Mouse (Mus musculus) embryonic facial prominence, embryonic 13.5 days (tissue): ENCODE results near the gene Cldn3. TPM values are rescaled to one million over a fixed set of nuclear protein-coding genes. Genes with fewer than 3 reads are reported as not detected.
"Not testable (repeated sequence)": the region's sequence is repeated elsewhere in the genome, so short reads cannot be mapped to it uniquely, and the experiment has no call there.

Experiments
- ATAC-seq: fragments of 200-750 bp; cut with Nextera tagmentation; 2 replicates; pipeline ENCODE4 v1.8.0; 2017; ENCODE audit warnings: low read depth; ENCODE audit not compliant: insufficient number of reproducible peaks, insufficient read depth, low FRiP score, low TSS enrichment
- H3K27ac ChIP-seq: fragments of 300-500 bp; sonication (generic); 2 replicates; pipeline ENCODE4 v1.5.1; 2015; ENCODE audit warnings: moderate library complexity, mild to moderate bottlenecking, inconsistent platforms
- H3K27me3 ChIP-seq: fragments of 300-500 bp; sonication (generic); 2 replicates; pipeline ENCODE4 v1.6.1; 2015; ENCODE audit warnings: mild to moderate bottlenecking, inconsistent platforms
- H3K36me3 ChIP-seq: fragments of 300-500 bp; sonication (generic); 2 replicates; pipeline ENCODE4 v1.6.1; 2015; ENCODE audit warnings: mild to moderate bottlenecking, inconsistent platforms
- H3K4me1 ChIP-seq: fragments of 300-500 bp; sonication (generic); 2 replicates; pipeline ENCODE4 v1.6.1; 2015; ENCODE audit warnings: inconsistent platforms
- H3K4me2 ChIP-seq: fragments of 300-500 bp; sonication (generic); 2 replicates; pipeline ENCODE4 v1.6.1; 2015; ENCODE audit warnings: moderate library complexity, mild to moderate bottlenecking, inconsistent platforms
- H3K4me3 ChIP-seq: fragments of 300-500 bp; sonication (generic); 2 replicates; pipeline ENCODE4 v1.5.1; 2015; ENCODE audit warnings: mild to moderate bottlenecking, inconsistent platforms
- H3K9ac ChIP-seq: fragments of 300-500 bp; sonication (generic); 2 replicates; pipeline ENCODE4 v1.6.1; 2015; ENCODE audit warnings: mild to moderate bottlenecking, inconsistent platforms
- H3K9me3 ChIP-seq: fragments of 300-500 bp; sonication (generic); 2 replicates; pipeline ENCODE4 v1.6.1; 2016; ENCODE audit warnings: inconsistent platforms
- WGBS: fragments of 180-500 bp; shearing (Covaris S2); methylation state at CpG from one replicate; pipeline ENCODE4 v1.1.7; 2015; ENCODE audit warnings: mixed read lengths; 5-methylcytosine and 5-hydroxymethylcytosine counted together
- polyA plus RNA-seq: library from polyadenylated mRNA; unstranded; fragments of >200 nt; fragmentation: Nextera tagmentation; extraction: Ambion mirVana; gene quantifications from 2 replicates; pipeline ENCODE4 v1.2.1, GENCODE M21; 2015

Gene Cldn3
- 14.8 and 26.4 TPM in 2 replicates for polyA plus RNA-seq

DNA sequence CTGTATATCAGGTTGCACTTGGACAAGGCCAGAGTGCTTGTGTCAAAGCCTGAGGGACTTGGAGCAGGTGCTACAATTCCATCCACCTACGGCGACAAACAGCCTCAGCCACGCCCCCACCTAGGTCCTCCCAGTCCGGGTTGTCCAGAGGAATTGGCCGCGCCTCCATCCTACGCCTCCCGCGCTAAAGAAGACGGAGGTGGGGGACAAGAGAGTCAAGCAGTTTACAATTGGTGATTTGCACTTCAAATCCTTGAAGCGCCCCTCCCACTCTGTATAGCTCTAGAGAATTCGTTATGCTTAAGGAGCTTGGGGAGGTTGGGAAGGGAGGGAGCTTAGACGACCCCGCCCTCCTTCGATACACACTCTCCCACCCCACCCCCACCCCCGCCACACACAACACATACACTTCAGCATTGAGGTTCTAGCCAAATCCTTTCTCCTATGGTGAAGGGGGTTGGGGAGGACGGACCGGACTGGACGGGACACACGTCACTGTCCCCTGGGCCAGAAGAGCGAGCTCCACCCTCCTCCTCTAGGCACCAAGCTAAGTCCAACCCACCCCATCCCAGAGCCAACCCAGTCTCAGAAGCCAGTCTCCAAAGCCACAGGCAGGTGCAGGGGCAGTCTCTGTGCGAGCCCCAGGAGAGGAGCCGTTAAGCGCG is at the start of gene Cldn3:
Cldn3 (plus strand) TSS at position 582 of the 665 bp plus-strand sequence.
- Histone ChIP-seq H3K9ac (peak within 1 kb of the TSS; percentile 61), H3K27ac (peak within 1 kb of the TSS; percentile 68), H3K4me1 (peaks cover 27% of the 10 kb centered on the region), H3K4me3 (peak within 1 kb of the TSS; percentile 38), H3K9me3 (no peaks in the 10 kb centered on the region), H3K36me3 (no peaks in the 10 kb centered on the region), H3K27me3 (peaks cover 66% of the 10 kb centered on the region), H3K4me2 (peak within 1 kb of the TSS; percentile 57)
- under 1% methylated on average over 25 of the region's 25 CpGs for WGBS
- ATAC-seq, result peak; percentile 69

DNA sequence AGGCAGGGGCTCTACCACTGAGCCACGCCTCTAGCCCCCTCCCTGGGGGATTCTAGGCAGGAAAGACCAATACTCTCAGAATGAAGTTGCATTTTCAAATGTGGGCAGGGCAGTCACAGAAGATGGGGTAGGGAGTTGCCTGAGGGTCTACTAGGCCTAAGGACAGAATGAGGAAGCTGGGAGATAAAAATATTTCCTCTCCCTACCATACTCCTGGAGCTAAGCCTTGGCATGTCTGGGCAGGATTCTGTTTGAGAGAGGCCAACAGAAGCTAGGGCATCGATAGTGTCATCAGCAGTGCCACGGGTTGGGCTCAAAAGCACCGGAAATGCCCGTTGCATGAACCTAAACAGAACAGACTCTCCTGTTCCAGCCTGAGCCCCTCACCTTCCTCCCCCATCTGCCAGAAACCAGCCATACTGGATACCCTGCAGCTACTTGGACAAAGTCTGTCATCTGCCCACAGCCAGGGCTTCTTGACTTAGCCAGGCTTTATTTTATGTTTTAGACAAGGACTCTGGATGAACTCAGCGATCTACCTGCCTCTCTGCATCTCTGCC is 49.3 kb upstream of the Cldn3 start:
- ATAC-seq, result no peak
- H3K36me3 ChIP-seq, result peaks cover 27% of the 10 kb centered on the region
- H3K27ac ChIP-seq, result no peak overlapping the region
- peaks cover 8% of the 10 kb centered on the region; the same call in 1 of the 2 replicates for H3K4me1 ChIP-seq
- H3K27me3 ChIP-seq, result no peaks in the 10 kb centered on the region
- 79% methylated on average over 6 of the region's 6 CpGs for WGBS
- no peak overlapping the region for H3K9ac ChIP-seq
- H3K4me2 ChIP-seq, result no peak overlapping the region
- H3K4me3 ChIP-seq, result no peak overlapping the region
- no peaks in the 10 kb centered on the region for H3K9me3 ChIP-seq

- ATAC-seq, result no peak
- no peak overlapping the region for H3K27ac ChIP-seq
- no peak overlapping the region for H3K4me2 ChIP-seq
- H3K9ac ChIP-seq, result no peak overlapping the region
- H3K4me1 ChIP-seq, result peaks cover 4% of the 10 kb centered on the region; the same call in 1 of the 2 replicates
- H3K9me3 ChIP-seq, result no peaks in the 10 kb centered on the region
- H3K36me3 ChIP-seq, result peaks cover 20% of the 10 kb centered on the region
- peaks cover 5% of the 10 kb centered on the region for H3K27me3 ChIP-seq
- WGBS, result 60% methylated on average over 3 of the region's 3 CpGs
- H3K4me3 ChIP-seq, result no peak overlapping the region
Observed at GRCm38 (mm10) chr5:134939069-134939468, 46.9 kb upstream of the Cldn3 start.

GRCm38 (mm10) chr5:134939554-134939953 is 46.5 kb upstream of the Cldn3 start:
- WGBS, result 83% methylated on average over 2 of the region's 7 CpGs
- not testable (repeated sequence) for ATAC-seq

GRCm38 (mm10) chr5:134941472-134942209 is 44.4 kb upstream of the Cldn3 start:
- Histone ChIP-seq H3K4me1 (peaks cover 12% of the 10 kb centered on the region), H3K27ac (peak overlapping the region; percentile 5; the same call in 1 of the 2 replicates), H3K4me3 (no peak overlapping the region), H3K4me2 (no peak overlapping the region), H3K36me3 (no peaks in the 10 kb centered on the region), H3K9me3 (no peaks in the 10 kb centered on the region), H3K27me3 (peaks cover 31% of the 10 kb centered on the region), H3K9ac (no peak overlapping the region)
- ATAC-seq, result no peak
- WGBS, result 72% methylated on average over 14 of the region's 14 CpGs

More at GRCm38 (mm10) chr5:134939554-134939953, 46.5 kb upstream of the Cldn3 start:
- peaks cover 10% of the 10 kb centered on the region for H3K27me3 ChIP-seq
- peaks cover 16% of the 10 kb centered on the region; the same call in 1 of the 2 replicates for H3K36me3 ChIP-seq
- not testable (repeated sequence) for H3K4me3 ChIP-seq, H3K4me2 ChIP-seq, H3K9ac ChIP-seq, H3K9me3 ChIP-seq, H3K4me1 ChIP-seq, H3K27ac ChIP-seq

DNA sequence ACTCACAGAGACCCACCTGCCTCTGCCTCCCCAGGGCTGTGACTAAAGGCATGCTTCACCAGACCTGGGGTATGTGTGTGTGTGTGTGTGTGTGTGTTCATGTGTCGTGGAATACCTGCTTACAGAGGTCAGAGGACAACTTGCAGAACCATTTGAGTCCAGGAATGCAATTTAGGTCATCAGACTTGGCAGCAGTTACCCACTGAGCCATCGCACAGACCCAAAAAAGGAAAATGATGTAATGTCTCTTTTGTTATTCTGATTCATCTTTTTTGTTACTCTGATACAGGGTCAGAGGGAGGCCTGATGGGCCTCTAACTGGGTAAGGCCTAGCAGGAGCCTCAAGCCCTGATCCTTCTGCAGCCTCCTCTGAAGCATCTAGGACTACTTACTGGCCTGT is 43.3 kb upstream of the Cldn3 start:
- Histone ChIP-seq H3K36me3 (no peaks in the 10 kb centered on the region), H3K27ac (no peak overlapping the region), H3K4me1 (peaks cover 17% of the 10 kb centered on the region), H3K4me3 (no peak overlapping the region), H3K9ac (no peak overlapping the region), H3K27me3 (peaks cover 42% of the 10 kb centered on the region), H3K9me3 (no peaks in the 10 kb centered on the region), H3K4me2 (no peak overlapping the region)
- 84% methylated on average over 2 of the region's 2 CpGs for WGBS
- no peak for ATAC-seq

GRCm38 (mm10) chr5:134944179-134944578 is 41.8 kb upstream of the Cldn3 start:
- H3K4me2 ChIP-seq, result peak overlapping the region; percentile 46; the same call in 1 of the 2 replicates

DNA sequence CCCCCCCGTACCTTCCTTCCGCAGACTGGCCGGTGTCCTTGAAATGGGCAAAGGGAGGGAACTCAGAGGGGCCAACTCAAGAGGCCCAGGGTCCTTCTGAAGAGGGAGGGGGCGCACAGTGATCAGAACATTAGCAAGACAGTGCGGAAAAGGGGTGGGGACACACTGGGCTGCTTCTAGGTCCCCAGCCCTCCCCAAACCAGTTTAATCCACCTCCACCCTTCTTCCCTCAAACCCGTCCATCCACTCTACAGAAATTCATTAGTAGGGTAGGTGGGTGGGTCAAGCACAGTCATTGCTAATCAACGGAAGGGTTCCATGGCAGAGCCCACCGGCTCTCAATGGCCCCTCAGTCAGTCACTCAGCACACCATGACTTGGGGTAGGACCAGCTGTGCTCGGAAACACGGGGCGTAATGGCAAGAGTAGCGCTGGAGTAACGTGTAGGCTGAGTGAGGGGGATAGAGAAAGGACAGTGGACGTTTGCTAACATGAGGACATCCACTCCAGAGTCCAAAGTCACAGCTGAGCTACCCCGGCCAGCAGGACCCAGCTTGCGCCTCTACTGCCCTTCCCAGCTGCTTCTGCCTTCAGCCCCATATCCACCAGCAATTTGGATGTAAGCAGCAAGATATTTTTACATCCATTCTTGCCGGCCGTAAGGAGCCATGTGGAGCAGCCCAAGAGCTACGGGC is 40.6 kb upstream of the Cldn3 start:
- Histone ChIP-seq H3K4me1 (peaks cover 17% of the 10 kb centered on the region), H3K27me3 (peaks cover 48% of the 10 kb centered on the region), H3K36me3 (no peaks in the 10 kb centered on the region), H3K4me2 (peak overlapping the region; percentile 46), H3K9me3 (no peaks in the 10 kb centered on the region), H3K9ac (peak overlapping the region; percentile 65), H3K27ac (peak overlapping the region; percentile 81), H3K4me3 (peak overlapping the region; percentile 41)
- no peak for ATAC-seq
- 34% methylated on average over 19 of the region's 19 CpGs for WGBS

More at GRCm38 (mm10) chr5:134944179-134944578, 41.8 kb upstream of the Cldn3 start:
- Histone ChIP-seq H3K36me3 (no peaks in the 10 kb centered on the region), H3K9ac (no peak overlapping the region), H3K9me3 (no peaks in the 10 kb centered on the region), H3K27ac (no peak overlapping the region), H3K4me3 (no peak overlapping the region), H3K4me1 (peaks cover 17% of the 10 kb centered on the region), H3K27me3 (peaks cover 48% of the 10 kb centered on the region)
- 63% methylated on average over 5 of the region's 5 CpGs for WGBS
- ATAC-seq, result no peak

- peaks cover 48% of the 10 kb centered on the region for H3K27me3 ChIP-seq
- no peaks in the 10 kb centered on the region for H3K9me3 ChIP-seq
- no peaks in the 10 kb centered on the region for H3K36me3 ChIP-seq
- H3K27ac ChIP-seq, result peak overlapping the region; percentile 81
- H3K9ac ChIP-seq, result peak overlapping the region; percentile 65
- whole genome bisulfite sequencing, result 13% methylated on average over 43 of the region's 43 CpGs
- peak overlapping the region; percentile 46 for H3K4me2 ChIP-seq
- H3K4me1 ChIP-seq, result peaks cover 22% of the 10 kb centered on the region
- H3K4me3 ChIP-seq, result peak overlapping the region; percentile 41
- ATAC-seq, result no peak
Observed at GRCm38 (mm10) chr5:134946063-134946856, 39.8 kb upstream of the Cldn3 start.

DNA sequence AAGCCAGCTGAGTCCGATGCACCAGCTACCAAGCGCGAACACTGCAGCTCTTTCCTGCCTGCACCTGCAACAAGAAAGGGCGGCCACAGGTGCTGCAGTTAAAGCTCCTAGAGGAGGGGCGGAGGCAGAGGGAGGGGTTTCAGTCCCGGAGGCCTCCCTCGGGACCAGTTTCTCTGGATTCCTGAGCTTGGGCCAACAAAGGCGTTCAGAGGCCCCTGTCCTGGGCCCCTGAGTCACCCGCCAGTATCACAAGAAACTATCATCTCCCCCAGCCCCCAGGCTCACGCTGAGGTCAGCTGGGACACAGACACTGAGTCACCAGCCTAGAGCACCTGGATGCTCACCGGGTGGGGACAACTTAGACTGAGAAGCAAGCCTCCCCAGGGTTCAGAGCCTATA is 39.2 kb upstream of the Cldn3 start, which contains the start of gene Cldn4:
Cldn4 (minus strand) TSS at position 78 of the 399 bp plus-strand sequence.
- Histone ChIP-seq H3K36me3 (no peaks in the 10 kb centered on the region), H3K9me3 (no peaks in the 10 kb centered on the region), H3K4me3 (peak within 1 kb of the TSS; percentile 41), H3K4me1 (peaks cover 25% of the 10 kb centered on the region), H3K27ac (peak within 1 kb of the TSS; percentile 81), H3K4me2 (peak within 1 kb of the TSS; percentile 46), H3K9ac (peak within 1 kb of the TSS; percentile 65), H3K27me3 (peaks cover 48% of the 10 kb centered on the region)
- ATAC-seq, result no peak
- 6% methylated on average over 11 of the region's 11 CpGs for WGBS
